ENCODE assay signal across 31 mouse cellular contexts in the genomic region with DNA sequence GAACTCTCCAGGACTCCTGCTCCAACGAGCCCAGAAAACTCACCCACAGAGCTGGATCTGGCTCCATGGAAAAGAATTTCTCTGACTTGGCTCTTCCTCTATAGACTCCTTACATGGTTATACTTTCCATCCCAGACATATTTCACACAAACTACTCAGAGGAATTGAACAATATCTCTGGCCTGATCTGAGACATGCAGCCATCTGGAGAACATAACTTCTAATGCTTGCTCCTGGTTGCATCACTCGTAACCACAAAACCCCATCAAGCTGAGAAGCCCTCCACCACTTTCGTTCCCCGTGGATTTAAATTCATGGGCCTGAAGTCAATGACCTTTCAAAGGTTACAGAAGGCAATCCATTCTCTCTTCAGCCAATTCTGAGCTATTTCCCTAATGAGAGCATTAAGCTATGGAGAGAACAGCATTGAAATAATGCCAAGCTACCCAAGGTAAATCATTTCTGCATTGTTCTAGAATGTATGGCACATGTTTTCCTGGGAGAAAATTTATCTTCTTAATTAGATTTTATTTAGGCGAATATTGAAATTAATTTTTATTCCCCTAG.
DNase-seq lines count a peak whose midpoint lies in the region; ATAC-seq and TF ChIP-seq lines count a peak whose summit lies in the region.
"Had no signal": no experiment of that assay in that cellular context is flagged by ENCODE, and none has a peak within 500 bp of the region (broad histone marks: within the 10 kb centered on the region; RNA-seq: fewer than 3 reads in every experiment).

No protein-coding gene starts in this region.

- H3K27ac ChIP-seq in gastrocnemius, adult 2 months = peak overlapping the region; percentile 16
- H3K27ac ChIP-seq in limb, embryonic 15.5 days = peak overlapping the region; percentile 69
- H3K27ac ChIP-seq in hindbrain, embryonic 13.5 days = no peak overlapping the region
- H3K27ac ChIP-seq: heart, adult 2 months; heart, embryonic 13.5 days; hindbrain, embryonic 15.5 days; layer of hippocampus, adult 2 months; left cerebral cortex, adult 2 months; liver, embryonic 14.5 days; neural tube, embryonic 13.5 days; stomach, embryonic 15.5 days had no signal

- WGBS in limb, embryonic 15.5 days = 40% methylated on average over 5 of the region's 5 CpGs
- WGBS in hindbrain, embryonic 13.5 days = 74% methylated on average over 5 of the region's 5 CpGs

- no peak overlapping the region for H3K4me2 ChIP-seq in limb, embryonic 15.5 days
- H3K4me2 ChIP-seq in hindbrain, embryonic 13.5 days = no peak overlapping the region
- H3K4me2 ChIP-seq: heart, embryonic 13.5 days; hindbrain, embryonic 15.5 days; midbrain, embryonic 11.5 days; neural tube, embryonic 13.5 days; stomach, embryonic 15.5 days had no signal

- no peak overlapping the region for H3K9ac ChIP-seq in limb, embryonic 15.5 days
- H3K9ac ChIP-seq in hindbrain, embryonic 13.5 days = no peak overlapping the region
- H3K9ac ChIP-seq: forebrain, postnatal 0 days; heart, embryonic 13.5 days; hindbrain, embryonic 15.5 days; liver, embryonic 14.5 days; neural tube, embryonic 13.5 days; stomach, embryonic 15.5 days had no signal

- no peak for TF ChIP-seq CTCF in gastrocnemius, adult 2 months (IDR thresholded peaks at IDR 0.05)

- no peaks in the 10 kb centered on the region for H3K36me3 ChIP-seq in limb, embryonic 15.5 days
- H3K36me3 ChIP-seq in hindbrain, embryonic 13.5 days = no peaks in the 10 kb centered on the region
- H3K36me3 ChIP-seq: heart, embryonic 13.5 days; hindbrain, embryonic 15.5 days; neural tube, embryonic 13.5 days; stomach, embryonic 15.5 days had no signal

- no peaks in the 10 kb centered on the region for H3K9me3 ChIP-seq in limb, embryonic 15.5 days
- H3K9me3 ChIP-seq in hindbrain, embryonic 13.5 days = no peaks in the 10 kb centered on the region
- H3K9me3 ChIP-seq: heart, embryonic 13.5 days; hindbrain, embryonic 15.5 days; neural tube, embryonic 13.5 days; stomach, embryonic 15.5 days had no signal

- no peak overlapping the region for H3K4me3 ChIP-seq in gastrocnemius, adult 2 months
- no peak overlapping the region for H3K4me3 ChIP-seq in limb, embryonic 15.5 days
- H3K4me3 ChIP-seq in hindbrain, embryonic 13.5 days = no peak overlapping the region
- H3K4me3 ChIP-seq: heart, adult 2 months; heart, embryonic 13.5 days; hindbrain, embryonic 15.5 days; layer of hippocampus, adult 2 months; left cerebral cortex, adult 2 months; neural tube, embryonic 13.5 days; stomach, embryonic 15.5 days had no signal

- peak; percentile 21 for DNase-seq in gastrocnemius, adult 2 months
- no peak for DNase-seq in gastrocnemius, postnatal 4 days (ENCODE audit: low spot score in 2 of 2)
- peak; percentile 31 for DNase-seq in 416B (ENCODE audit: low read depth)
- DNase-seq in adrenal gland, adult 2 months = no peak
- DNase-seq: adrenal gland, postnatal 25 days; B cell, adult 2 months; cerebellum, adult 18-20 months; cerebellum, postnatal 10 days; forebrain, postnatal 0 days; kidney, adult 2 months; kidney, postnatal 36 days; liver; lung, adult 2 months; right cerebral cortex, postnatal 14 days; thymus, adult 18-20 months; thymus, postnatal 36 days had no signal

- H3K27me3 ChIP-seq in limb, embryonic 15.5 days = no peaks in the 10 kb centered on the region
- H3K27me3 ChIP-seq in hindbrain, embryonic 13.5 days = no peaks in the 10 kb centered on the region
- H3K27me3 ChIP-seq: CH12.LX; heart, embryonic 13.5 days; hindbrain, embryonic 15.5 days; neural tube, embryonic 13.5 days; Patski; stomach, embryonic 15.5 days had no signal

- intact Hi-C loops in gastrocnemius, adult 2 months (cut with DNase I) = no loop called here

- ATAC-seq in common myeloid progenitor, adult 5-6 weeks (replicated peaks; ENCODE audit: low read depth, poor library complexity, severe bottlenecking) = peak; percentile 87
- 0 out of 2 replicates have a peak, but pooled peaks have one; percentile 58 for ATAC-seq in limb, embryonic 15.5 days (ENCODE audit: insufficient number of reproducible peaks, low FRiP score, low TSS enrichment, low read depth)
- no peak for ATAC-seq in hindbrain, embryonic 13.5 days (ENCODE audit: low FRiP score)
- no peak for ATAC-seq in CD4-positive, CD25-positive, alpha-beta regulatory T cell, adult 4 months
- ATAC-seq: forebrain, postnatal 0 days; Patski had no signal

- 0 out of 2 replicates have a peak, but pooled peaks cover 2% of the 10 kb centered on the region for H3K4me1 ChIP-seq in limb, embryonic 15.5 days
- H3K4me1 ChIP-seq in hindbrain, embryonic 13.5 days (replicated peaks) = no peaks in the 10 kb centered on the region
- H3K4me1 ChIP-seq: heart, embryonic 13.5 days; hindbrain, embryonic 15.5 days; neural tube, embryonic 13.5 days; stomach, embryonic 15.5 days had no signal

Comparison
In these comparisons a context has a peak if more than half of its experiments do, and no peak if none do; other contexts are left out.
1. DNase-seq: peak in gastrocnemius, adult 2 months (single experiment) and 416B (single experiment); none in gastrocnemius, postnatal 4 days (0 of 2) and adrenal gland, adult 2 months (single experiment).
2. ATAC-seq: peak in common myeloid progenitor, adult 5-6 weeks (single experiment) and limb, embryonic 15.5 days (single experiment); none in hindbrain, embryonic 13.5 days (single experiment) and CD4-positive, CD25-positive, alpha-beta regulatory T cell, adult 4 months (single experiment).